Mouse (Mus musculus): ENCODE measurements around the gene Rufy4. TPM values are rescaled to one million over a fixed set of nuclear protein-coding genes. Genes with fewer than 3 reads are reported as not detected.

Gene Rufy4
- polyA plus RNA-seq, 1 experiment from 2014 or later, result 0.57 TPM

- WGBS, result 79% methylated on average over 17 of the region's 17 CpGs
- no peak overlapping the region for H3K4me3 ChIP-seq
- no peak for ATAC-seq (ENCODE audit: low FRiP score)
- no peaks in the 10 kb centered on the region for H3K36me3 ChIP-seq
- no peak overlapping the region for H3K27ac ChIP-seq
- H3K4me2 ChIP-seq, result no peak overlapping the region
- H3K9me3 ChIP-seq, result no peaks in the 10 kb centered on the region
- no peak overlapping the region for H3K9ac ChIP-seq
- no peaks in the 10 kb centered on the region; the same call in 1 of the 2 replicates for H3K4me1 ChIP-seq (replicated peaks)
- H3K27me3 ChIP-seq, result no peaks in the 10 kb centered on the region
These were observed 71.5 kb downstream of the Rufy4 start for GRCm38 (mm10) chr1:74196621-74197419.

Other genes with a start within 250 kb of the Rufy4 start
- gene Tns1, start 1.1 kb upstream of the Rufy4 start, polyA plus RNA-seq (2015; fragmentation: Nextera tagmentation; extraction: Ambion mirVana), result 10.3 and 13.0 TPM in 2 replicates
- 0.10 and 0.17 TPM in 2 replicates for gene Cxcr2, start 28.4 kb downstream of the Rufy4 start, polyA plus RNA-seq (2015; fragmentation: Nextera tagmentation; extraction: Ambion mirVana)
- not detected in 2 replicates for gene Cxcr1, start 69.1 kb downstream of the Rufy4 start, polyA plus RNA-seq (2015; fragmentation: Nextera tagmentation; extraction: Ambion mirVana)
- gene Arpc2, start 110.5 kb downstream of the Rufy4 start, polyA plus RNA-seq (2015; fragmentation: Nextera tagmentation; extraction: Ambion mirVana), result 390 and 405 TPM in 2 replicates
- gene Gpbar1, start 153.0 kb downstream of the Rufy4 start, polyA plus RNA-seq (2015; fragmentation: Nextera tagmentation; extraction: Ambion mirVana), result 0.42 TPM in 1 of 2 replicates, not detected in the other
- gene Aamp, start 159.2 kb downstream of the Rufy4 start, polyA plus RNA-seq (2015; fragmentation: Nextera tagmentation; extraction: Ambion mirVana), result 199 and 206 TPM in 2 replicates
- 98.2 and 102 TPM in 2 replicates for gene Pnkd, start 159.4 kb downstream of the Rufy4 start, polyA plus RNA-seq (2015; fragmentation: Nextera tagmentation; extraction: Ambion mirVana)
- 7.8 and 8.6 TPM in 2 replicates for gene Tmbim1, start 180.1 kb downstream of the Rufy4 start, polyA plus RNA-seq (2015; fragmentation: Nextera tagmentation; extraction: Ambion mirVana)
- 0.80 and 1.6 TPM in 2 replicates for gene Catip, start 236.6 kb downstream of the Rufy4 start, polyA plus RNA-seq (2015; fragmentation: Nextera tagmentation; extraction: Ambion mirVana)
- gene Slc11a1, start 249.7 kb downstream of the Rufy4 start, polyA plus RNA-seq (2015; fragmentation: Nextera tagmentation; extraction: Ambion mirVana), result 2.4 and 2.5 TPM in 2 replicates

Data from hindbrain, embryonic 13.5 days (tissue).